Mouse (Mus musculus): ENCODE results near the gene Aass.

Gene Aass

DNA sequence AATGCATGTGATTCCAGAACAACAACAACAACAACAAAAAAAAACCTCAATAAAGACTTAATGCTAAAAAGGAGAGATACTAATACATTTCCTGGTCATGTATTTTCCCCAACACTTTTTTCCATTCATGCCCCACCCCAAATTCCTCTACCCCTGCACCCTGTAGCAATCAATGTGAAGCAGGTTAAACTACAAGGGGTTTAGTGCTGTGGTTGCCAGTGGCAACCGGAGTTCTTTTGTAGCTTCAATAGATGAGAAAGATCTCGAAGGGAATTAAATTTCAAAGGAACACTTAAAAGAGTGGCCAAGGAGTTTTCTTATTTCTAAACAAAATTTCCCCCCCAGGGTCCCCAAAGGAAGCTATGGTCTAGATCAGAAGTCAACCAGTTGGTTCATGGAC is 56.7 kb downstream of the Aass start:
- no peak for DNase-seq (ENCODE audit: extremely low spot score, low read depth, low spot score)

DNA sequence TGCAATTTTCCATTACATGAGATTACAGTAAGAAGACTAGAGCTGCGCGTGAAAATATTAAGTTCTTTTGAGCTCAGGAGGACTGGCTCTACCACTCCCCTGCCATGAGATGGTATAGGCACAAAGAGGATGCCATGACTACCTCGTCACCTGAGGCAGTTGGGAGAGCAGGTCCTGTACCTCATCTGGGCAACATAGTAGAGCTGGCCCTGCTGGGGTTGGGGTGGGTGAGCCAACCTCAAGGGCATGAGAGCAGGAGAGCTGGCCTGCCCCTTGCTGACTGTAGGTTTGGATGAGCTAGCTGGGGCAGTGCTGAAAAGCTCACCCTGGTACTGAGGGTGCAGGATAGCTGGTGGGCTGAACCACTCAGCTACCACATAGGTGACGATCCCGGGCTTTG is 77.1 kb downstream of the Aass start:
- DNase-seq (ENCODE audit: extremely low spot score, low read depth, low spot score): no peak

DNA sequence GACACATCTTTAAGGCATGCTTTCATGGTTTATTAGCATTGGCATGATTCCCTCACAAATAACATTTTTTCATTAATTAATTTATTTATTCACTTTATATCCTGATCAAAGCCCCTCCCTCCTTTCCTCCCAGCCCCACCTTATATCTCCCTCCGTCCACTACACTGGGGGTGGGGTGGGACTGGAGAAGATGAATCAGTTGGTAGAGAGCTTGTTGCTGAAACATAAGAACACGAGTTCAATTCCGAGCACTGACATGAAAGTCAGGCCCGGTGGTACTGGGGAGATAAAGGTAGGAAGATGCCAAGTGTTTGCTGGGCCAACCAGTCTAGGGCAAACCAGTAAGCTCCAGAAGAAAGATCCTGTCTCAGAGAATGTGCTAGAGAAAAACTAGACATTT is 84.0 kb downstream of the Aass start:
- no peak for DNase-seq (ENCODE audit: extremely low spot score, low read depth, low spot score)

DNA sequence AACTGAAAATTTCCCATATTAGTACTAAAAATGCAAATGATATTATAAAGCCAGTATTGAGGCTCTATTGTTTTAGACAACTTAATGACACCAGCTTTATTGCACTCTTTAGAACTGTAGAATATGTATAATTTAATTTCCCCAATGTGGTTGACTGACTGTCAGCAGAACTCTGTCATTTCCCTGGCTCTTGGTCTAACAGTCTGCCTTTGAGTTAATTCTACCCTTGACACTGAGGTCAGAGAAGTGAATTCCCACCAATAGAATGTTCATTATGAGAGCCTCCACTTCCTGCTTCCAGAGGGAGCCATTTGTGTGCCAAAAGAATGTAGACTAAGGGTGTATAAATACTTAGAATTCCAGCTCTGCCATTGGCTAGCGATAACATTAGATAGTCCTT is 104.5 kb downstream of the Aass start:
- DNase-seq (ENCODE audit: extremely low spot score, low read depth, low spot score): peak; percentile 35

All from hindlimb bud, embryonic 11.5 days (tissue).